Mouse (Mus musculus) mouse trophoblast stem cell (cell line): Measurements from ENCODE around the gene Galk2.

Experiments
- in situ Hi-C, 2 experiments: fragments of 300-500 bp; cut with MseI, MboI; formaldehyde crosslinking; loops; 2 replicates in 1 of 2; 3 replicates in 1 of 2; pipeline ENCODE4 v1.15.1; 2025

Gene Galk2

GRCm38 (mm10) chr2:125938993-125939642, 80.2 kb downstream of the Galk2 start:
- in situ Hi-C loops, result loop anchor here in 1 of 2 experiments (10.0 kb wide), 1 partner anchor 96 kb away; the partner anchor contains the start of gene Fgf7

DNA sequence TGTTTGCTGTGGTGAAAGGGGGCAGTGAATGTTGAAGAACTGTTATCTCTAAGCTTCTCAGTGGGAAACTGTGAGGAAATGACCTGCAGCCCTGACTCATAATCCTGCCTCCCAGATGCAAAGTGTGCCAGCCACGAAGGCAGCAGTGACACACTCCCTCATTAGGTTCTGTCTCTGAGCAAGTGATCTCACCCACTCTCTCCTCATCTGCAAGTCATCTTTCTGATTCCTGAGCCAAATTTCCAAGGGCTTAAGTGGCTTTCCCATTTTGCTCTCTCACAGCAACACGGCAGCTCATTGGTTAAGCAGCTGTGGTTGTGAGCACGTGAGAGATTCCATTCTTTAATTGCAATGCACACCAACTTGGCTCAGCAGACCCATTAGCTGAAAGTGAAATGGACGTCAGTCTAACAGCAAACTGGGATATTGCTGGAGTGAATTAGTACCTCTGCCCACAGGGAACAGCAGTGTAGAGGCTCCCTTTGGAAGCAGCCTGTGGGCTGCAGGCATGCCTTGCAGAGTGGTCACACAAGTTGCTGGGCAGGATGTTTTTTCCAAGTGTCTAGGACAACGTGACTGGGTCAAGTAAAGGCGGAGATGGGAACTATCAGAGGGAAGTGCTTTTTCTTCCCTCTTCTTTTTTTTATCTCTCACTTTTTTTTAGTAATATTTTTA, 82.3 kb downstream of the Galk2 start:
- in situ Hi-C loops, result no loop called here

DNA sequence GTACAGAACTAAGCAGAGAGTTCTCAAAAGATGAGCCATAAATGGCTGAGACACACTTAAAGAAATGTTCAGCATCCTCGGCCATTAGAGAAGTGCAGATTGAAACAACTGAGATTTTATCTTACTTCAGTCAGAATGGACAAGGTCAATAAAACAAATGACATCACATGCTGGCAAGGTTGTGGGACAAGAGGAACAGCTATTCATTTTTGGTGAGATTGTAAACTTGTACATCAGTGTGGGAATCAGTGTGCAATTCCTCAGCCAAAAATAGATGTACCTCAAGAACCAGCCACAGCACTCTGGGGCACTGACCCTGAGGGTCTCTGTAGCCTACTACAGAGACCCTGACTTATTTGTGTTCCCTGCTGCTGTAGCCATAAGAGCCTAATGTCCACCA, 84.4 kb downstream of the Galk2 start:
- in situ Hi-C loops, result no loop called here

- in situ Hi-C loops, result no loop called here
Observed at GRCm38 (mm10) chr2:125948195-125948594, 89.3 kb downstream of the Galk2 start.

DNA sequence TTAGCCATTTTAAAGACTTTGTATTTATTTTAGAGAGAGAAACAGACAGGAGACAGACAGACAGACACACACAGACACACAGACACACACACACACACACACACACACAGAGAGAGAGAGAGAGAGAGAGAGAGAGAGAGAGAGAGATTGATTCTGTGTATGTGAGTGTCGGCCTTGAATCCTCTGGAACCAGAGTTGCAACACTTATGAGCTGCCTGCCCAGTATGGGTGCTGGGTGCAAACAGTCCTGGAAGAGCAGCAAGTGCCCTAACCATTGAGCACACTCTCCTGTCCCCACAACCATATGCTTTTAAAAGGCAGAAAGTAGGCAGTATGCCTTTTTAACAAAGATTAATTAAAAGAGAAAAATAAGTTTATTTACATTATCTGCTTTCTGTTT, 109.9 kb downstream of the Galk2 start:
- in situ Hi-C loops, result no loop called here

- in situ Hi-C loops, result no loop called here
Observed at GRCm38 (mm10) chr2:125973207-125973606, 114.3 kb downstream of the Galk2 start.

DNA sequence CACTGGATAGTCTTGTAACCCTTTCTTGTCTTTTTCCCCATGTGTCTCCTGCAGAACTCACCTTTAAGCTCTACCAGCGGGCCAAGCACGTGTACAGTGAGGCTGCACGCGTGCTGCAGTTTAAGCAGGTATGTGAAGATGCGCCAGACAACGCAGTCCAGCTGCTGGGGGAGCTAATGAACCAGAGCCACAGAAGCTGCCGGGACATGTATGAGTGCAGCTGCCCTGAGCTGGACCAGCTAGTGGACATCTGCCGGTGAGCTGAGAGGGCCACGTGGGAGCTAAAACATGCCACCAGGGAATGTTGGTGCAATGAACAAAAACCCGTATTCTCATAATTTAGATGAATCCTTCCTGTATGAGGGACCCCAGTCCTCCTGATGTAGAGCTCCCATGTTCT, 116.3 kb downstream of the Galk2 start:
- in situ Hi-C loops, result no loop called here

DNA sequence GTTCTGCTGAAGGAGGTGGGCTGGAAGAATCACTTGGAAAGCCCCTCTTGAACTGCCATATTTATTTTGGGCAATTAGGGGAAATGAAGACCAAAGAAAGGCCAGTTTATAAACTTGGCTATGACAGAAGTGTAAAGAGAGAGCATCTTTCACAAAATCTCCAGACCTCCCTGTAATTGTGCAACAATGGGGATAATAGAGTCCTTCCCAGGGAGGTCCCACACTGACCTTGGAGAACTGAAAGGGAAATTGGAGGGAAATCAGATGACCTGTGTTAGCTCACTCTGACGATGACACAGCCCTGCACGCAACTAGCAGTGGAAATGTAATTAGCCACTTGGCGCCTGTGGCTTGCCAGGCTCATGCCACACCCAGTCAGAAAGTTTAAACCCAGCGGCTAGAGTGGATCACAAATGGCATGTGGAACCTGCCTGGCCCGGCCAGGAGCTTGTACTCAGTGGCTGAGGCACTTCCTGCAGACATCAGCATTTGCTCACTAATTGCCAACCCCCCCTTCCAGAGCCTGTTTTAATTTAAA, 117.0 kb downstream of the Galk2 start:
- in situ Hi-C loops, result no loop called here

DNA sequence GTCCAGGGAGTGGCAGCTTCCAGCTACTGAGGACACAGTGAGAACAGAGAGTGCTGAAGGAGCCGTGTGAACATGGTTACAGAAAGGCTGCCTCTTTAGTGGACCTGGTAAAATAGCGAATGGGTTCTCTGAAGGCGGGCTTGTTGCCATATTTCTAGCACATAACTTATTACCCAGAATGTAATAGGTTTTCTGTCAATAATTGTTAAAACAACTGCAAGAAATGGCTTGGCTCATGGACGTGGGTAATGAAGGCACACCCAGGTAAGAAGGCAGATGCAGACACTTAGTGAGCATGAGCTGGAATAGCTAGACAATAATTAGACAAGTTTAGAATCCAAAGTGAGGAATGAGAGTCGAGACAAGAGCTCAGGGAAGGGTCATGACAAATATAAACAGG, 143.4 kb downstream of the Galk2 start:
- in situ Hi-C loops, result no loop called here

DNA sequence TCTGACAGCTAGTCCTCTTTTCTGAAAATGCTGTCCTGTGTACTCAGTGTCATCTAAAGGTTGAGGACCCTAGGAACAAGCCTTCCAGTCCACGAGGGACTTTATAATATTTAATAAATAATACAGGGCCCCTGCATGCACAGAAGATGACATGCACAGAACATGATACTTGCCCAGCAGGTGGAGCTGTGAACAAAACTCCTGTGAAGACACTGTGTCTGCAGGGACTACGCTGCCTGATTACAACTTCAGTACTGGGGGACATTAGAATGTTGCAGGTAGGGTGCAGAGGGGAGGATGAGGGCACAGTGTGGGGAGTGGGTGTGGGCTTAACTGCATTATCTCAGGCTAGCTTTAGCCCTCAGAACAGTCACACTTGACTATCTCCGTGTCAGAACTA, 147.2 kb downstream of the Galk2 start:
- in situ Hi-C loops, result no loop called here

- in situ Hi-C loops, result no loop called here
Observed at GRCm38 (mm10) chr2:126006742-126007141, 147.8 kb downstream of the Galk2 start.

GRCm38 (mm10) chr2:126014989-126015710, 156.2 kb downstream of the Galk2 start:
- in situ Hi-C loops, result no loop called here

DNA sequence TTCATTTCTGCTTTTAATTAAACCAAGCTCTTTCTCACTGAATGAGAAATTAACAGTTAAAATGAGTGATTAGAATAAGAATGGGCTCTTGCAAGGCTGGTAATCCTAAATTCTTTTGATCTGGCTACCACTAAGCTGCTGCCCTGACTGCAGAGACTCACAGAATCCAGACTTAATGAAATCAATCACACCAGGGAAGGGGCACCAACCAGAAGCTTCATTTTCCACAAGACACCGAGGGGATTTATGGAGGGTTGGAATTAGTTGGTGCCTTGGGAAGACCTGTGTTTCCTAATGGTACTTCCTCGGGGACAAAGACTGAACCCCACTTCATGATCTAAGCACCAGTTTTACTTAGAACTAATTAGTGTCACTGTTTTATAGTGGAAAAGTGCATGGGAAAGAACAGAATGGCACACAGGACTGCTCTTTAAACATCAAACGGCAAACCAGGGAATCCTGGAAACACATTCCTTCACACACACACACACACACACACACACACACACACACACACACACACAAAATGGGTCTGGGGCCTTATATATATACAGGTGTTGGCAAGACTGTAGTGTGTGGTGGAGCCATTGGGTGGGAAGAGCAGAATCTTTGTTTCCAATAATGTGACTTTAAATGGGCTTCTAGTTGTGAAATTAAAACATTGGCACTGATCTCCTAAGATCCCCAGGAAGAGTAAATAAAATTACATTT, 157.0 kb downstream of the Galk2 start:
- in situ Hi-C loops, result no loop called here

DNA sequence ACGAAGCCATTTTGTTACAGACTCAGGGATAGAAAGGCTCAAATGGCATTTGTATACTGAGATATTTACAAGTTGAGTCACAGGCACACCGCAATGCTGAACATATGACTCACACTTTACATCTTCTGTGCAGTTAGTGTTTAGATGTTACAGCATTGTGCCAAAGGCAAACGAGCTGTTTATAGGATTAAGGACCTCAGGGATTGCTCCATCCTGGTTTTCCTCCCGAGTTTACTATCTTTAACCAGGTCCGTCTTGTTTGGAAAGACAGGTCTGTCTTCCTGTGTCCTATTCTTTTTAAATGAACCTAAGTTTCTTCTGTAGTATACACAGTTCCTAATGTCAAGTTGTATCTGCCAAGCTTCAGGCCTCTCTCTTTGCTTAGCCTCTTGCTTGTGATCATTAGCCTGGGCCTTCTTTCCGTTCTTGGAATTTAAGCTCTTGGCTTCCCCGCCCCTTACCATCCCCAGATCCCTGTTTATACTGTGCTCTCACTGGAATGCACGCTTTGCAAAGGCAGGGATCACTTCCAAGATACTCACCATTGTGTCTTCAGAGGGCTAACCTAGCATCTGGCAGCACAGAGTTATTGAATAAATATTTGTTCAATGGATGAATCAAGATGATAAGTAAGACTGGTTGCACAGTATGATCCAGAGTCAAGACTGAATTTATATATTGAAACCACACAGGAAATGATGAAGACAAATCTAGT, 172.4 kb downstream of the Galk2 start:
- in situ Hi-C loops, result loop anchor here (10.0 kb wide), 2 partner anchors 97 to 137 kb away; no protein-coding TSS in a partner anchor

DNA sequence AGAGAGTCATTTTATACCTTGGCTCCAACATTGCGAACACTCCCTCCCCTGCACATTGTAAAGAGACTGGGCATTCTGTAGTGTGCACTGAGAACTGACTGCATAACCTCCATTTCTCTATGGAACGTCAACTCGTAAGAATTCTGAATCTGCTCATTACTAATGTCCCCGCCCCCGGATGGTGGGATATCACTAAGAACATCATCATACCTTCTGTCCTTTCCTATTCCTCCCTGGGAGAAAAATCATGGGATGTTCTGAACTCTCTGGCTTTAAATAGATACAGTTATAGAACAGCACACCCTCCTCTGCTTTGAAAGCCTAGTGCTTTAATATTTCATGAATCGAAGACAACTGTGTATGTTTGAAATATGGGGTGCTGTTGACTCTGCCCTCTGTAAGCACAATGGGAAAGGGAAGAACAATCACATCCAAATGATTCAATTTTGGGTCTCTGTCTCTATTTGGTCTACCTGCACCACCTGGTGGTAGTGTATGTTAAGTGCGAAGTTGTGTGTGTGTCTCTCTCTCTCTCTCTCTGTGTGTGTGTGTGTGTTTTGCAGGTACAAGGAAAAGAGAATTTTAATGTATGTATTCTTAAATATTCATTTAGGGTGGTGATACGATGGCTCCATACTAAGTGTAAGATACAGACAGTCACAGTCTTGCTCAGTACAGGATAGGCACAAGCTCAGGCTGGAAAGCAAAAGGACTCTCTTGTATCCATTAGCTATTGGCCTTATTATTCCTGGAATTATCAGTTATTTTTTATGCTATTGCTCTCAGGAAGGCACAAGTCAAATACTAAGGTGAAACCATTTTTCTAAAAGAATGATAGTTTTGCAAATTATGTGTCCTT, 174.4 kb downstream of the Galk2 start:
- in situ Hi-C loops, result loop anchor here (10.0 kb wide), 2 partner anchors 99 to 139 kb away; no protein-coding TSS in a partner anchor
